In the genomic region with DNA sequence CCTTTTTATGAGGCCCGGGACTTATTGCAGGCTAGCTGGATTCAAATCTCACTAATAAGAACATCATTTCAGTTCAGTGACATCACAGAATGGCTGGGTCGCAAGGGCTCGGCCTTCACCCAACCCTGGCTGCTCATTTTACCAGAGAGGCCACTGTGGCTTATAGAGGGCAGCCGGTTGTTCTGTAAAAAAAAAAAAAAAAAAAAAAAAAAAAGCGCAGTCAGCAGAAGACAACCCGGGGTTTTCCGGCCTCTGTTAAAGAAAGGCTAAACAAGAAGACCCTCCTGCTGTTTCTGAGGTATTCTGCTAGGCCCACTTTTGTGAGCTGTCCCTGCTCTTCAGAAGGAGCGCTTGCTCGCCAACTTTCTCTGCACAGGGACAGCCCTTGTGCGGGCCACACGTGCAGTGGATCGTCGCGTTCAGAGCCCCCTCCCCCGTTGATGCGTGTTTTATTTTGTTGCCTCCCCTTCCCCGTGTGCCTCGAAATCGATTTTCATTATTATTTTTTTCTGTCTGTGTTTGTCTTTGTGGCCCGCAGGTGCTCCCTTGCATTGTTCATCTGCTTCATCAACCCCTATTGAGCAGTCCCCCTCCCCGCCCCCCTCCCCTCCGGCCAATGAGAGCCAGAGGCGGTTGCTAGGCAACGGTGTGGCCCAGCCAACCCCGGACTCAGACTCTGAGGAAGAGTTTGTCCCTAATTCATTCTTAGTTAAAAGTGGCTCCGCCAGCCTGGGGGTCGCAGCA, we compare ENCODE assay signal across 8 mouse cellular contexts.
DNase-seq lines count a peak whose midpoint lies in the region; ATAC-seq lines count a peak whose summit lies in the region.

No protein-coding gene starts in this region.

- no peaks in the 10 kb centered on the region for H3K9me3 ChIP-seq in liver, embryonic 12.5 days (replicated peaks)
- H3K9me3 ChIP-seq in stomach, embryonic 15.5 days, result no peaks in the 10 kb centered on the region

- peaks cover 53% of the 10 kb centered on the region for H3K27me3 ChIP-seq in liver, embryonic 12.5 days (replicated peaks)
- H3K27me3 ChIP-seq in stomach, embryonic 15.5 days (replicated peaks), result no peaks in the 10 kb centered on the region

- no peak for DNase-seq in frontal cortex, adult 2 months (ENCODE audit: extremely low spot score in 1 of 2, low spot score in 1 of 2)
- DNase-seq in thymus, postnatal 14 days, result peak; percentile 16
- no peak for DNase-seq in thymus, postnatal 36 days
- no peak for DNase-seq in layer of hippocampus, adult 9-10 months (ENCODE audit: low spot score)

- no peak overlapping the region for H3K27ac ChIP-seq in liver, embryonic 12.5 days
- no peak overlapping the region for H3K27ac ChIP-seq in stomach, embryonic 15.5 days

- WGBS in liver, embryonic 12.5 days (ENCODE audit: insufficient replicate concordance), result 7% methylated on average over 27 of the region's 27 CpGs
- 3% methylated on average over 26 of the region's 27 CpGs for WGBS in stomach, embryonic 15.5 days

- H3K9ac ChIP-seq in liver, embryonic 12.5 days, result no peak overlapping the region
- H3K9ac ChIP-seq in stomach, embryonic 15.5 days, result no peak overlapping the region

- no peaks in the 10 kb centered on the region for H3K4me1 ChIP-seq in liver, embryonic 12.5 days
- peaks cover 4% of the 10 kb centered on the region; the same call in 1 of the 2 replicates for H3K4me1 ChIP-seq in stomach, embryonic 15.5 days

- peak overlapping the region; percentile 28 for H3K4me2 ChIP-seq in liver, embryonic 12.5 days
- peak overlapping the region; percentile 62 for H3K4me2 ChIP-seq in stomach, embryonic 15.5 days

- peak overlapping the region; percentile 7; the same call in 1 of the 2 replicates for H3K4me3 ChIP-seq in liver, embryonic 12.5 days
- H3K4me3 ChIP-seq in stomach, embryonic 15.5 days (replicated peaks), result peak overlapping the region; percentile 29

- no peaks in the 10 kb centered on the region for H3K36me3 ChIP-seq in liver, embryonic 12.5 days
- H3K36me3 ChIP-seq in stomach, embryonic 15.5 days, result no peaks in the 10 kb centered on the region

- peak; percentile 63; the same call in 1 of the 2 replicates for ATAC-seq in frontal cortex, adult (ENCODE audit: low TSS enrichment)
- ATAC-seq in hematopoietic stem cell, adult 5-6 weeks (replicated peaks in 1 of 2; ENCODE audit: insufficient read depth in 1 of 2, low FRiP score in 2 of 2, low TSS enrichment in 1 of 2, low read depth in 1 of 2, poor library complexity in 2 of 2, severe bottlenecking in 2 of 2), result peak; percentile 59 to 60; a peak in 3 of 4 replicates
- no peak for ATAC-seq in liver, embryonic 12.5 days
- peak; percentile 65; the same call in 1 of the 2 replicates for ATAC-seq in stomach, embryonic 15.5 days (ENCODE audit: insufficient read depth, low FRiP score, low read depth)
